Mouse (Mus musculus) thymus, adult 2 months (tissue): ENCODE measurements around the gene Psmd1. TPM values are rescaled to one million over a fixed set of nuclear protein-coding genes. Genes with fewer than 3 reads are reported as not detected.
A peak's percentile ranks its signal among the peaks of the same experiment; 100 is the strongest.
"Not testable (repeated sequence)": the region's sequence is repeated elsewhere in the genome, so short reads cannot be mapped to it uniquely, and the experiment has no call there.

Experiments
- DNase-seq: peaks from one replicate; pipeline ENCODE4 v3.0.0; 2021
- H3K27ac ChIP-seq: fragments of 200-500 bp; 2 replicates; pipeline ENCODE4 v1.5.1; 2012; ENCODE audit warnings: low read length, control low read depth; ENCODE audit not compliant: control insufficient read depth, insufficient read depth
- H3K27me3 ChIP-seq: fragments of 200-500 bp; 2 replicates; pipeline ENCODE4 v1.6.1; 2012; ENCODE audit warnings: mild to moderate bottlenecking, low read length, moderate library complexity, mixed read lengths; ENCODE audit not compliant: control insufficient read depth, insufficient read depth
- H3K36me3 ChIP-seq: fragments of 200-500 bp; 2 replicates; pipeline ENCODE4 v1.6.1; 2012; ENCODE audit warnings: mild to moderate bottlenecking, low read length, moderate library complexity; ENCODE audit not compliant: control insufficient read depth, insufficient read depth
- H3K4me1 ChIP-seq: fragments of 200-500 bp; replicated peaks from 2 replicates; pipeline ENCODE4 v1.6.1; 2012; ENCODE audit warnings: low read length; ENCODE audit not compliant: control insufficient read depth, insufficient read depth
- H3K4me3 ChIP-seq: fragments of 200-500 bp; 2 replicates; pipeline ENCODE4 v1.5.1; 2012; ENCODE audit warnings: mild to moderate bottlenecking, low read length, control low read depth, moderate library complexity; ENCODE audit not compliant: control insufficient read depth, insufficient read depth
- CTCF ChIP-seq: fragments of 200-500 bp; IDR thresholded peaks from 2 replicates; pipeline ENCODE4 v1.5.1; 2012; ENCODE audit warnings: mild to moderate bottlenecking, control low read depth, low read length, moderate library complexity, borderline replicate concordance; ENCODE audit not compliant: control insufficient read depth, poor library complexity, insufficient read depth; ENCODE audit errors: extremely low read depth
- POLR2A ChIP-seq: fragments of 200-500 bp; IDR thresholded peaks from 2 replicates; pipeline ENCODE4 v1.6.1; 2012; ENCODE audit warnings: mild to moderate bottlenecking, low read length, control low read depth, moderate library complexity; ENCODE audit not compliant: control insufficient read depth, poor library complexity, insufficient read depth; ENCODE audit errors: extremely low read depth
- WGBS: fragments of 180-500 bp; shearing (Covaris S2); methylation state at CpG from one replicate; pipeline ENCODE4 v1.1.7; 2018; 5-methylcytosine and 5-hydroxymethylcytosine counted together
- polyA plus RNA-seq: library from polyadenylated mRNA; depleted of rRNA; stranded (reverse); fragments of >200 nt; gene quantifications from 2 replicates; pipeline ENCODE4 v1.2.3, GENCODE M21; 2012; rRNA removed

Psmd1 gene
- polyA plus RNA-seq, result 59.7 and 61.2 TPM in 2 replicates

DNA sequence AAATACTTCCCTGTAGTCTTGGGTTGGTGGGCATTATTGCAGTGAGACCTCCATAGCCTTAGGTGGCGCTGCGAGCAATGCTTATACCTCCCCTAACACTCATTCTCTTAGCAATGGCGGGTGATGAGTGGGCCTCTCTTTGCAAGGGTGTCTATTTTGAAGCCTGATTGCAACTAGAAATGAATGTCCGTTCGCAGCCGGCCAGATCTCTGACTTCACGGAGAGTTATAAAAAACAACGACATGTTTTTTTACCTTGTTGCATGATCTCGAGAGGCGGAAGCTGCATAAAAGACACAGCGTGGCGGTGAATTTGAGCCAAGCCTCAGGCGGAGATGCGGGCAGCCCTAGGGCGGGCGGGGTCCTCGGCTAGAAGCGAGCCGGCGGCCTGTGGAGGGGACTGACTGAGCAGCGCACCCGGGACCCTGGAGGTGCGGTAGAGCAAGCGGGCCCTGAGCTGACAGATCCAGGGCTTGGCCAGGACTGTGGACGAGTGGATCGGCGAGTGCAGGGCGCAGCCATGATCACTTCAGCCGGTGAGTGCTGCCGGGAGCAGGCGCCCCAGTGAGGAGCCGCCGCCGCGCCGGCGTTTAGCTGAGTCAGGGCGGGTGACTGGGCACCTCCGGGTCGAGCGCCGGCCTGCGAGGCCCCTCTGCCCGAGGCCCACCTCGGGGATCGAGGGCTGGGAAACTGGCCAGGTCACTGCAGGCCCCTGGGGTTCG is at the start of gene Psmd1:
Psmd1 (plus strand) TSS at position 117 of the 721 bp plus-strand sequence.
- Histone ChIP-seq H3K36me3 (no peaks in the 10 kb centered on the region), H3K4me3 (peak within 1 kb of the TSS; percentile 72), H3K27me3 (no peaks in the 10 kb centered on the region), H3K4me1 (peaks cover 7% of the 10 kb centered on the region), H3K27ac (no peak within 1 kb of the TSS)
- peak; percentile 92 for DNase-seq
- under 1% methylated on average over 45 of the region's 47 CpGs for WGBS
- TF ChIP-seq CTCF, result 0 out of 2 replicates have a peak, but pooled peaks have one; percentile 30
- TF ChIP-seq POLR2A, result no peak

DNA sequence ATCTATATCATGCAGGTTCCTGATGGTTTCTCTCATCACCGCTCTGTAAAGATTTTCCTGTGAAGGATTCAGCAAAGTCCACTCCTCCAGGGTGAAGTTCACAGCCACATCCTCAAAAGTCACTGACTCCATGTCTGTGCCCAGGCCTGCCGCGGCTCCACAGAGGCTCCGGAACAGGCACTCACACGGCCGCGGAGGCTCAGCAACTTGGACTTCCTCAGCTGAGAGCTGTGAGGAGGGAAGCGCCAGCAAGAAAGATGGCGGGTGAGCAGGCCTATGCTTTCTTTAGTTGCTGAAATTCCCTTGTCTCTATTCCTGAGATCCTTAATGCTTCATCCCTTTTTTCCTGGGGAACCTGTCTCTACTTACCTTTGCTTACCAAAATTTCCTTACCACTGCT is 48.4 kb upstream of the Psmd1 start:
- H3K36me3 ChIP-seq, H3K27me3 ChIP-seq, H3K27ac ChIP-seq, DNase-seq, H3K4me1 ChIP-seq, H3K4me3 ChIP-seq: not testable (repeated sequence)
- WGBS, result 98% methylated on average over 9 of the region's 9 CpGs

DNA sequence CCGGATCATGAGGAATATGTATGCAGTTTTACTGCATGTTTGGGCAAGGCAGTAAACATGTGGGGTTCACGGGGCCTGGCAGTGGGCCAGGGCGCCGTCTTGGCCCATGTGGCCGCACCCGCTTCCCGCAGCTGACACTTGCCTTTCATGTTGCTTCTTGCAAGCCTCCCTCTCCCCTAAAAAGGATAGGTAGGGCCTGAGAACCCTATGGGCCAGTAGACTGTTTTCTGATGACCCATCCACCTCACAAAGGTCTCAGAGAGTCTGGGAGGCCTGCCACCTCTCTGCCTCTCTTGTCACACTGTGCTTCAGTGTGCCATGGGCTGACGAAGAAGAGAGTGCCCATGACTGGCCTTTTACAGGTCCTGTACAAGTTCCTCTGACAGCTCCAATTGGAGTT is 47.7 kb upstream of the Psmd1 start, which contains the start of gene Spata3:
Spata3 (plus strand) TSS at position 301 of the 400 bp plus-strand sequence.
- H3K36me3 ChIP-seq, result no peaks in the 10 kb centered on the region
- 93% methylated on average over 8 of the region's 8 CpGs for WGBS
- H3K27me3 ChIP-seq, result peaks cover 6% of the 10 kb centered on the region
- H3K4me1 ChIP-seq, result peaks cover 7% of the 10 kb centered on the region; the same call in 1 of the 2 replicates
- no peak within 1 kb of the TSS for H3K27ac ChIP-seq
- TF ChIP-seq CTCF, result no peak
- no peak for TF ChIP-seq POLR2A
- DNase-seq, result no peak
- H3K4me3 ChIP-seq, result no peak within 1 kb of the TSS

DNA sequence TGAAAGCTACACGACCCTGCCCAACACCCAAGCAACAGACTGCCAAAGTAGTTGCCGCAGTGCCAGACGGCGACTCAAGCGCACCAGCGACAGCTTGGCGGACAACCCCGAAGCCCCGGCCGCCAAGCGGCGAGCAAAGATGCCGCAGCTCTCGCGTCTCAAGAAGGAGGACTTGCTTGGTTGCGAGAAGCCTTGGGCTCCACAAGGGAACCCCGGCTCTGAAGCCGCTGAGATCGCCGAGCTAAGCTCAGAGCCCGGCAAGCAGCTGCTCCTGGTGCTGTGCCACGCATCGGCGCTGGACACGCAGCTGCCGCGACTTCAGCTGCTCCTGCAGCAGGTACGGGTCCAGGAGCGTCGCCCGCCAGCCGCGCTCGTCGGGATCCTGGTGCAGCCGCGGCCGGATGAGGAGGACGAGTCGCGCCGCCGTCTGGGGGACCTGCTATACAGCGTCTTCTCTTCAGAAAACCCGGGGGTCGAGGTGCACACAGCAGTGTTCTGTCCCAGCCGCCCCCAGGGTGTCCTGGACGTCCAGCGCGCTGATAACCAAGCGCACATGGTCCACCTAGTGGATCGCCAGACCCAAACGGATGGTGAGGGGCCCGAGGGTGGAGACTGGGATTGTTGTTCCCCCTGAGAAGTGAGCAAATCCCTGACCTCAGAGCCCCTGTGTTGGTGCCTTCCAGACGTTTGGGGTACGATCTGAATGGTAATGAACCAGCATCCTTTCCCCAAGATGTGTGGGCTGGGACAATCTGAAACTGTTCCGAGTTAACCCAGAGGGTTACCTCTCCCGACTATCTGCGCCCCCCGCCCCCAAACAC is 45.7 kb upstream of the Psmd1 start:
- WGBS, result 6% methylated on average over 60 of the region's 60 CpGs
- H3K36me3 ChIP-seq, result no peaks in the 10 kb centered on the region
- TF ChIP-seq CTCF (peak; percentile 66; the same call in 1 of the 2 replicates), POLR2A (no peak)
- peaks cover 6% of the 10 kb centered on the region for H3K27me3 ChIP-seq
- no peak overlapping the region for H3K27ac ChIP-seq
- peaks cover 7% of the 10 kb centered on the region; the same call in 1 of the 2 replicates for H3K4me1 ChIP-seq
- peak; percentile 53 for DNase-seq
- H3K4me3 ChIP-seq, result peak overlapping the region; percentile 37

DNA sequence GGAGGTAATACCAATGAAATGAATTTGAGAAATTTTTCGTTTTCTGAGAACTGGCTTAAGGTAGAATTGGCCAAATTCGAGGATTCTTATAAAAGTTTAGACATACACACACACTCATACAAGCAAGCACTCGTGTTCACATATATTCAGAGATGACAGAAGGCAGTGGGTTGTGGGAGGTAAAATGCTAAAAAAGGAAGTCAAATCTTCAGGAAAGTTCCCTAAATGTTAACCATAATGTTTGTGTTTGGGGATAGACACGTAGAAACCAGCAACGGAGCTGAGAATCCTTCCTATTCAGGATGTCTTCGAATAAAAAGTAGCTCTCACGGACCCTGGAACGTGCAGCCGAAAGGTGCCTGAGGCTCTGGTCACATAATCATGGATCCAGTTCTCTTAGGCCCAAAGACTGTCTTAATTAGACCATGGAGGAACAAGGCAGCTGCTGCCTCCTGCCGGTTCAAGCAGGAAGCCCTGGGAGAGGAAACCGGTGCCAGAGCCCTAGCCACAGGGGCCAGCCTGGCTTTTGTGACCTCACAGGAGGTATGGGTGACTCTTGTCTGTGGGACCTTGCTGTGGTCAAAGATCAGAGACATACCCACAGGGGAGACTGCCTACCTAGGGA is 42.7 kb upstream of the Psmd1 start:
- DNase-seq, result peak; percentile 27
- Histone ChIP-seq H3K27ac (no peak overlapping the region), H3K4me3 (no peak overlapping the region), H3K27me3 (peaks cover 6% of the 10 kb centered on the region), H3K4me1 (peaks cover 7% of the 10 kb centered on the region; the same call in 1 of the 2 replicates), H3K36me3 (no peaks in the 10 kb centered on the region)
- peak; percentile 59; the same call in 1 of the 2 replicates for TF ChIP-seq CTCF
- TF ChIP-seq POLR2A, result no peak
- 47% methylated on average over 11 of the region's 11 CpGs for WGBS

DNA sequence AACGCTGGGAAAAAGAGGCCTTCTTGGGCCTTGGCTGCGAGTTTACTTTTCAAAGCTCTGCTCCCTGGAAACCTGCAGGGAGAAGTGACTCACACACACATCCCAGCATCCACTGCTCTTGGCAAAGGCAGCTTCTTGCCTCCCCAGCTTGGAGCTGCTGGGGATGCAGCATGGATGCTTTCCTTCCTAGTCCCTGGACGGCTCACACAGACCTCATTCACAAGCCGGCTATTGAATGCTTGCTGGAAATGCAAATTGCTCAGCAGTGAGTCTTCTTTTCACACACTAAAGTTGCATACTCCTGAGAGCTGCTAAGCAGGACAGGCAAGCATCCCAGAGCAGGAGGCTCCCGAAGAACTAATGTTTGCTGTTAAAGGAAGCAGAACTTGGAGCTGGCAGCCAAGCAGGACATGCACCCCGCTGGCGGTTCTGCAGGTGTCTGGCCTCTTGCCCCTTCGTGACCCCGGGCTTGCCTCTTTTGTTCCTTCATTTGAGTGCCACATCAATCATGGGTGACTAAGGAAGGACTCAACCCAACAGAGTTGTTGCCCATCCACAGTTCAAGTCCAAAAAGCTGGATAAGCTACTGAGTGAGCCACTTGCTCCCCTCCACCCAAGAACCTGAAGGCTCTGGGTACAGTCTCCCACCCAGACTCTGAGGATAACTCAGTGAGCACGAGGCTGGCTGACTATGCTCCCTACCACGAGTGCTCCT is 31.8 kb upstream of the Psmd1 start:
- TF ChIP-seq POLR2A, result no peak
- TF ChIP-seq CTCF, result no peak
- DNase-seq, result no peak
- 65% methylated on average over 11 of the region's 11 CpGs for WGBS
- H3K27ac ChIP-seq, result no peak overlapping the region
- H3K36me3 ChIP-seq, result no peaks in the 10 kb centered on the region
- H3K4me1 ChIP-seq, result no peaks in the 10 kb centered on the region
- no peak overlapping the region for H3K4me3 ChIP-seq
- H3K27me3 ChIP-seq, result no peaks in the 10 kb centered on the region
